Mouse (Mus musculus): ENCODE measurements around the gene Bcar3. TPM values are rescaled to one million over a fixed set of nuclear protein-coding genes. Genes with fewer than 3 reads are reported as not detected.

Bcar3 gene
- polyA plus RNA-seq, 1 experiment from 2014 or later = 2.8 TPM

DNA sequence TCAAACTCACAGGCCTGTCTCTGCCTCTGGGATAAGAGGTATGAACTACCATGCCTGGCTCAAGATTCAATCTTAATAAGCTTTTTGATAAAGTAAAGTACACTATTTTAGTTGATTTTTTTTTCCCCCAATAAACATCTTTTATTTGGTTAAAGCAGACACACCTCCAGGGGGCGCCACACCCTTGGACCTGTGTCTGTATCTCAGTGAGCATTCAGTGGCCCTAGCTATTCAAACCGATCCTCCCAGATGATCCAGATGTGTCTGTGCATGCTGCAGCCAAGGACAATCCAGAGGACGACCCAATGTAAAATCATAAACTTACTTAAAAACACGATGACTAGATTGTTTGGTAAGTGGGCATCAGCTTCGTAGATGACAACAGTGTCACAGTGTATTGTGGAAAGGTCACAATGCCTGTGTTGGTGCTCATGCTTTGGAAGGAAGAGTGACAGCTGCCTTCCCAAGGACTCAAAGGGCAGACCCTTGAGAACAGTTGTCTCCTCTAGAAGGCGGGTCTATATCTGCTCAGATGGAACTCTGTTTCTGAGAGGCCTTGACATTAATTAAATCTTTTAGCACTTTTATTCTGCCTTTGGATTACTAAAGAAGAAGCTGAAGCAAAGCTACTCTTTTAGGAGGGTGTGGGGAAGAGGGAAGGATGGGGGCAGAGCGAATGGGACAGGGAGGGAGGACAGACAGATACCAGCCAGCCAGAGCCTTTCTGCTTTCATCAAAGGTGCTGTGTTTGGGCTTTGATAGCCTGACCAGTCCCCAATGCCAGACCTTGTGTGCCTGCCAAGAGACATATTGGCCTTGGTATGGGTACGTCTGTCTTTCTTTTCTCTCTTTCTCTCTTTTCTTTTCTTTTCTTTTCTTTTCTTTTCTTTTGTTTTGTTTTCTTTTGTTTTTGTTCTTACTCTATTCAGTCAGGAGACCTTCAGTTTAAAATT lies 141.3 kb downstream of the Bcar3 start:
- H3K4me3 ChIP-seq (ENCODE audit: control insufficient read depth in 1 of 2, insufficient read depth in 1 of 2, low read depth in 1 of 2, low read length in 2 of 2) = no peak overlapping the region
- peaks cover 3% of the 10 kb centered on the region; the same call in 1 of the 2 replicates for H3K27me3 ChIP-seq (ENCODE audit: control insufficient read depth, insufficient read depth, low read length)
- H3K4me1 ChIP-seq (ENCODE audit: control insufficient read depth in 2 of 2, insufficient read depth in 2 of 2, low read length in 2 of 2) = peaks cover 10 to 21% of the 10 kb centered on the region in 2 experiments; a peak in 3 of 4 replicates
- no peaks in the 10 kb centered on the region for H3K36me3 ChIP-seq (ENCODE audit: control insufficient read depth, insufficient read depth, low read length)
- H3K27ac ChIP-seq (replicated peaks in 1 of 2; ENCODE audit: control insufficient read depth in 1 of 2, insufficient read depth in 1 of 2, low read depth in 2 of 2, low read length in 2 of 2) = no peak overlapping the region
- 84% methylated on average over 8 of the region's 8 CpGs for WGBS
- H3K9ac ChIP-seq (ENCODE audit: low read length) = no peak overlapping the region
- no peak overlapping the region for H3K4me2 ChIP-seq (ENCODE audit: low read length)
- H3K9me3 ChIP-seq (ENCODE audit: control insufficient read depth, low read length) = no peaks in the 10 kb centered on the region
- ATAC-seq (ENCODE audit: insufficient number of reproducible peaks, insufficient read depth, low FRiP score, low read depth) = no peak

DNA sequence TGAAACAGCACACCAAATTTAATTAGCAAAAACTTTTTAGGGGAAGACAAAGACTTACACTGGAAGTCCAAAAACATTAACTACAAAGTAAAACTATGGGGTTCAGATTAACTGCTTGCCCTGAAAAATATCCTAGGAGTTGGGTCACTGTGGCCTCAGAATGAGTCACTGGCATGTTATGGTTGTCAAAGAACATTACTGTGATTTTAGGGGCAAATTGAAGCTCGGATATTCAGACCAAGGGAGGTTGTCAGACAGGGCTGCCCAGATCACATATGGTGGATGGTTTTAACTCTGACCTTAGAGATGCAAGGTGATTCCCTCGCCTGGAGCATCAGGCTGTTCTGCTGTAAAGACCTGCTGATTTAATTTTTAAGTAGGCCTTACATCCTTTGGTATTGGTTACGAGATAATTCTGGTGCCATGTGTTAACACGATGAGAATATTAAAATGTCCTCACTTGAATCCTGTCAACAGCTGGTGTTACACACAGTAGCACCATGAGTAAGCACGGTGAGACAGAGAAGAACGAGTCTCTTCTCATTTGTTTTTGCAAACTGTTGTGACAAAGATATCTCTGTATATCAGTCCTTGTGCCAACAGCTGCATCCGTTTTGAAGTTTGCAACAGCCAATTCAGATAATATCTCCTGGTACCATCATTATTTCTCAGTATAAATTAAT lies 144.3 kb downstream of the Bcar3 start:
- no peaks in the 10 kb centered on the region for H3K9me3 ChIP-seq (ENCODE audit: control insufficient read depth, low read length)

DNA sequence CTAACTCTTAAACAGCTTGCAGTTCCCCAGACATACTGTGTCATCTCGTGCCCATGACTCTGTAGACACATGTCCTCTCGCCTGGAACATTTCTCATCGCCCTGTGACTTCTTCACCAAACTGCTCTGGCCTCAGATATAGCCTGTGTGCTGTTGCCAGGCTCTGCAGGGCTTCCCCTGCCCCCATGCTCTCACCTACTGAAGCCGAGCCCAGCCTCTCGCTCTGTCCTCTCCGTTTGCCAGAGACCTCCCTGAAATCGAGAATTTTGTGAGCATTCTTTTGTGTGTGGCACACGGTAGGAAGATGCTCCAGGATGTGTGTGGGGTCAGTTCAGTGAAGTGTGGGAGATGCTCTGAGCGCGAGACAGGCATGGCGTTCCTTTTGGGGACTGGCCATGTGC lies 151.8 kb downstream of the Bcar3 start:
- no peak overlapping the region for H3K4me2 ChIP-seq (ENCODE audit: low read length)
- H3K27ac ChIP-seq (replicated peaks in 1 of 2; ENCODE audit: control insufficient read depth in 1 of 2, insufficient read depth in 1 of 2, low read depth in 2 of 2, low read length in 2 of 2) = no peak overlapping the region
- H3K27me3 ChIP-seq (ENCODE audit: control insufficient read depth, insufficient read depth, low read length) = no peaks in the 10 kb centered on the region
- no peaks in the 10 kb centered on the region for H3K9me3 ChIP-seq (ENCODE audit: control insufficient read depth, low read length)
- no peaks in the 10 kb centered on the region for H3K4me1 ChIP-seq (ENCODE audit: control insufficient read depth in 2 of 2, insufficient read depth in 2 of 2, low read length in 2 of 2)
- no peak overlapping the region for H3K9ac ChIP-seq (ENCODE audit: low read length)
- H3K36me3 ChIP-seq (ENCODE audit: control insufficient read depth, insufficient read depth, low read length) = no peaks in the 10 kb centered on the region
- no peak for ATAC-seq (ENCODE audit: insufficient number of reproducible peaks, insufficient read depth, low FRiP score, low read depth)
- 82% methylated on average over 11 of the region's 11 CpGs for WGBS
- H3K4me3 ChIP-seq (ENCODE audit: control insufficient read depth in 1 of 2, insufficient read depth in 1 of 2, low read depth in 1 of 2, low read length in 2 of 2) = no peak overlapping the region

More for the DNA sequence above, 144.3 kb downstream of the Bcar3 start:
- Histone ChIP-seq H3K9ac (ENCODE audit: low read length) (no peak overlapping the region), H3K36me3 (ENCODE audit: control insufficient read depth, insufficient read depth, low read length) (no peaks in the 10 kb centered on the region), H3K4me3 (ENCODE audit: control insufficient read depth in 1 of 2, insufficient read depth in 1 of 2, low read depth in 1 of 2, low read length in 2 of 2) (no peak overlapping the region), H3K4me1 (ENCODE audit: control insufficient read depth in 2 of 2, insufficient read depth in 2 of 2, low read length in 2 of 2) (peaks cover 0 to under 1% of the 10 kb centered on the region in 2 experiments; a peak in 1 of 4 replicates), H3K27ac (replicated peaks in 1 of 2; ENCODE audit: control insufficient read depth in 1 of 2, insufficient read depth in 1 of 2, low read depth in 2 of 2, low read length in 2 of 2) (no peak overlapping the region), H3K27me3 (ENCODE audit: control insufficient read depth, insufficient read depth, low read length) (no peaks in the 10 kb centered on the region), H3K4me2 (ENCODE audit: low read length) (no peak overlapping the region)
- WGBS = 46% methylated on average over 7 of the region's 7 CpGs
- ATAC-seq (ENCODE audit: insufficient number of reproducible peaks, insufficient read depth, low FRiP score, low read depth) = no peak

DNA sequence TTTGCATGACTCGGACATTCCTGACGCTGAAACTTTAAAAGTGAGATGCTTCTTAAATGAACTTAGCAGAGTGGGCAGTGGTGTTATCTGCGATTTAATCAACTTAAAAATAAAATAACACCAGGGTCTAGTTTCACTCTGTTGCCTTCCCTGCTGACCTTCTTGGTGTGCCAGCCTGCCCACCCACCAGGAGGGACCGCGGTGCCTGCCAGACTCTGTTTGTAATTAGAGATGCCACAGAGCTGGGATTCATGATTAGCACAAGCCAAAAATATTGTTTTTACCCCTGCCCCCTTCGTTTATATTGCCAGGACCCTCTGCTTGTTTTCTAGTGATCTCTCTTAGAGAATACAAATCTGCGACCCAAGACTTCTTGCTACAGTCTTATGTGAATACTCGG lies 152.7 kb downstream of the Bcar3 start:
- WGBS = 69% methylated on average over 8 of the region's 8 CpGs
- no peaks in the 10 kb centered on the region for H3K36me3 ChIP-seq (ENCODE audit: control insufficient read depth, insufficient read depth, low read length)

DNA sequence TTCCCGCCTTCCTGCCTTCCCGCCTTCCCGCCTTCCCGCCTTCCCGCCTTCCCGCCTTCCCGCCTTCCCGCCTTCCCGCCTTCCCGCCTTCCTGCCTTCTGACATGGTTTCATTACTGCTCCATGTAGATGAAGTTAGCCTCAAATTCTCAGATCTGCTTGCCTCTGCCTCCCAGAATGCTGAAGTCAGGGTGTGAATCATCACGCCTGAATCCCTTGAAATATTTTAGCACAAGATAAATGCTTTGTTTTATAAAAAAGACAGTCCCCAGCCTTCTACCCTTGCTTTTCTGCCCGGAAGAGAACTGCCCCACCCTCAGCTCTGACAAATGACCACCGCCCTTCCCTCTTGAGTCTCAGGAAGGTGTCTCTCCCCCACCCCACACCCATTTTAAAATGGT lies 154.3 kb downstream of the Bcar3 start:
- Histone ChIP-seq H3K9ac (ENCODE audit: low read length) (no peak overlapping the region), H3K4me3 (ENCODE audit: control insufficient read depth in 1 of 2, insufficient read depth in 1 of 2, low read depth in 1 of 2, low read length in 2 of 2) (no peak overlapping the region), H3K9me3 (ENCODE audit: control insufficient read depth, low read length) (no peaks in the 10 kb centered on the region), H3K27me3 (ENCODE audit: control insufficient read depth, insufficient read depth, low read length) (no peaks in the 10 kb centered on the region), H3K4me2 (ENCODE audit: low read length) (no peak overlapping the region), H3K36me3 (ENCODE audit: control insufficient read depth, insufficient read depth, low read length) (no peaks in the 10 kb centered on the region), H3K4me1 (ENCODE audit: control insufficient read depth in 2 of 2, insufficient read depth in 2 of 2, low read length in 2 of 2) (no peaks in the 10 kb centered on the region), H3K27ac (replicated peaks in 1 of 2; ENCODE audit: control insufficient read depth in 1 of 2, insufficient read depth in 1 of 2, low read depth in 2 of 2, low read length in 2 of 2) (no peak overlapping the region)
- 94% methylated on average over 13 of the region's 13 CpGs for WGBS
- ATAC-seq (ENCODE audit: insufficient number of reproducible peaks, insufficient read depth, low FRiP score, low read depth) = no peak

More for the DNA sequence above, 152.7 kb downstream of the Bcar3 start:
- Histone ChIP-seq H3K4me1 (ENCODE audit: control insufficient read depth in 2 of 2, insufficient read depth in 2 of 2, low read length in 2 of 2) (no peaks in the 10 kb centered on the region), H3K4me2 (ENCODE audit: low read length) (no peak overlapping the region), H3K27ac (replicated peaks in 1 of 2; ENCODE audit: control insufficient read depth in 1 of 2, insufficient read depth in 1 of 2, low read depth in 2 of 2, low read length in 2 of 2) (no peak overlapping the region), H3K27me3 (ENCODE audit: control insufficient read depth, insufficient read depth, low read length) (no peaks in the 10 kb centered on the region), H3K9ac (ENCODE audit: low read length) (no peak overlapping the region), H3K9me3 (ENCODE audit: control insufficient read depth, low read length) (no peaks in the 10 kb centered on the region), H3K4me3 (ENCODE audit: control insufficient read depth in 1 of 2, insufficient read depth in 1 of 2, low read depth in 1 of 2, low read length in 2 of 2) (no peak overlapping the region)
- ATAC-seq (ENCODE audit: insufficient number of reproducible peaks, insufficient read depth, low FRiP score, low read depth) = no peak

DNA sequence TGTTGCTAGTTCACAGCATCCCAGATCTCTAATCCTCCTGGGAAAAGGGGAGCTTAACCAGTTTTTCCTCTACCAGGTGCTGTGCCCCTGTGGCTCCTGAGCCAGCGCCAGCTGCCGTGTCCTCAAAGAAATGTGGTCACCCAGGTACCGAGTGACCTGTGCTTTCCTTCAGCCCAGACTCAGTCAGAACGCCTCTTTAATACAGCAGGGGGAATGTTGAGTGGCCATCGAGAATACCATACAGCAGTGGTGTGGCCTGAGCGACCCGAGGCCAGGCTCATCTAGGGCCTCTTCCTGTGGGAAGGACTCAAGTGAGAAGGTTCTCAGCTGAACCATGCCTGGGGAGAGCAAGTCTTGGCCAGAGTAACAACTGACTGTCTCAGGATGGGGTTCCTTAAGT lies 156.1 kb downstream of the Bcar3 start:
- Histone ChIP-seq H3K27me3 (ENCODE audit: control insufficient read depth, insufficient read depth, low read length) (no peaks in the 10 kb centered on the region), H3K9ac (ENCODE audit: low read length) (no peak overlapping the region), H3K36me3 (ENCODE audit: control insufficient read depth, insufficient read depth, low read length) (no peaks in the 10 kb centered on the region), H3K4me1 (ENCODE audit: control insufficient read depth in 2 of 2, insufficient read depth in 2 of 2, low read length in 2 of 2) (no peaks in the 10 kb centered on the region; a peak in 1 of 4 replicates), H3K27ac (replicated peaks in 1 of 2; ENCODE audit: control insufficient read depth in 1 of 2, insufficient read depth in 1 of 2, low read depth in 2 of 2, low read length in 2 of 2) (no peak overlapping the region), H3K9me3 (ENCODE audit: control insufficient read depth, low read length) (no peaks in the 10 kb centered on the region), H3K4me2 (ENCODE audit: low read length) (no peak overlapping the region), H3K4me3 (ENCODE audit: control insufficient read depth in 1 of 2, insufficient read depth in 1 of 2, low read depth in 1 of 2, low read length in 2 of 2) (no peak overlapping the region)
- no peak for ATAC-seq (ENCODE audit: insufficient number of reproducible peaks, insufficient read depth, low FRiP score, low read depth)
- WGBS = 76% methylated on average over 7 of the region's 7 CpGs

DNA sequence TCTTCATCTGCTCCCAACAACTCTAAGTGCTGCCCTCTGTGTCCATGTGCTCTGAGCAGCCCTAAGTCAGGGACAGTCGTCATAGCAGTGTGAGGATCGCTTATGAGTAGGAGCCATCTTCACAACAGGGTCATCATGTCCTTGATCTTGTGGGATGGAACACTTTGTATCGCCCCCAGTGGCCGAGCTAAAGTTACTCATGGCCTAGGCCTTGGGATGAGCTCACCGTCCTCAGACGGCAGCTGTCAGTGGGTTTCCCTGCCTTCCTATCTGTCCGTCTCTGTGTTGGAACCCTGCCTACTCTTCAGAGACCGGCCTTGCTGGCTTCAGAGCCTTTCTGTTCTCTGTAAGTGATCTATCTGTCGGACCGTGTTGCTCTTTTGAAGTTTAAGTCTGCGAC lies 159.9 kb downstream of the Bcar3 start:
- 65% methylated on average over 11 of the region's 11 CpGs for WGBS
- ATAC-seq (ENCODE audit: insufficient number of reproducible peaks, insufficient read depth, low FRiP score, low read depth) = no peak
- H3K27ac ChIP-seq (replicated peaks in 1 of 2; ENCODE audit: control insufficient read depth in 1 of 2, insufficient read depth in 1 of 2, low read depth in 2 of 2, low read length in 2 of 2) = no peak overlapping the region
- H3K27me3 ChIP-seq (ENCODE audit: control insufficient read depth, insufficient read depth, low read length) = peaks cover 6% of the 10 kb centered on the region; the same call in 1 of the 2 replicates
- no peaks in the 10 kb centered on the region for H3K9me3 ChIP-seq (ENCODE audit: control insufficient read depth, low read length)
- H3K36me3 ChIP-seq (ENCODE audit: control insufficient read depth, insufficient read depth, low read length) = no peaks in the 10 kb centered on the region
- no peak overlapping the region for H3K4me3 ChIP-seq (ENCODE audit: control insufficient read depth in 1 of 2, insufficient read depth in 1 of 2, low read depth in 1 of 2, low read length in 2 of 2)
- no peak overlapping the region for H3K4me2 ChIP-seq (ENCODE audit: low read length)
- H3K9ac ChIP-seq (ENCODE audit: low read length) = no peak overlapping the region
- H3K4me1 ChIP-seq (ENCODE audit: control insufficient read depth in 2 of 2, insufficient read depth in 2 of 2, low read length in 2 of 2) = no peaks in the 10 kb centered on the region; a peak in 1 of 4 replicates

All from heart, embryonic 14.5 days (tissue).